Mouse (Mus musculus): Measurements from ENCODE around the gene Higd1a.

Gene Higd1a

GRCm38 (mm10) chr9:121858153-121858488 lies at the start of gene Higd1a:
Gene Higd1a (minus strand): TSS chr9:121858362.
- no peak for DNase-seq

- DNase-seq = peak in 1 of 2 experiments; percentile 0
These were observed 49.4 kb upstream of the Higd1a start for GRCm38 (mm10) chr9:121907356-121908070.

- DNase-seq = peak in 1 of 2 experiments; percentile 0
These were observed 48.3 kb upstream of the Higd1a start for GRCm38 (mm10) chr9:121906456-121906855.

- DNase-seq = no peak
These were observed 47.5 kb upstream of the Higd1a start for GRCm38 (mm10) chr9:121905556-121906185.

GRCm38 (mm10) chr9:121904946-121905345 lies 46.8 kb upstream of the Higd1a start:
- DNase-seq = no peak

GRCm38 (mm10) chr9:121904319-121904718 lies 46.2 kb upstream of the Higd1a start:
- DNase-seq = no peak

GRCm38 (mm10) chr9:121903476-121904305 lies 45.5 kb upstream of the Higd1a start:
- peak in 1 of 2 experiments; percentile 1 for DNase-seq

- DNase-seq = peak in 1 of 2 experiments; percentile 2
These were observed 43.8 kb upstream of the Higd1a start for GRCm38 (mm10) chr9:121901710-121902700.

- peak in 1 of 2 experiments; percentile 1 for DNase-seq
These were observed 42.2 kb upstream of the Higd1a start for GRCm38 (mm10) chr9:121900282-121900855.

- DNase-seq = peak in 1 of 2 experiments; percentile 0
These were observed 41.1 kb upstream of the Higd1a start for GRCm38 (mm10) chr9:121899306-121899705.

GRCm38 (mm10) chr9:121898245-121898644 lies 40.1 kb upstream of the Higd1a start, which contains the start of gene Ackr2:
Gene Ackr2 (plus strand): TSS chr9:121898355.
- DNase-seq = peak in 1 of 2 experiments; percentile 2

GRCm38 (mm10) chr9:121896820-121897219 lies 38.7 kb upstream of the Higd1a start:
- no peak for DNase-seq

GRCm38 (mm10) chr9:121895392-121895993 lies 37.3 kb upstream of the Higd1a start:
- DNase-seq = no peak

- no peak for DNase-seq
These were observed 36.3 kb upstream of the Higd1a start for GRCm38 (mm10) chr9:121894447-121894846.

GRCm38 (mm10) chr9:121892057-121892687 lies 34.0 kb upstream of the Higd1a start:
- DNase-seq = no peak

- DNase-seq = no peak
These were observed 33.1 kb upstream of the Higd1a start for GRCm38 (mm10) chr9:121891301-121891700.

GRCm38 (mm10) chr9:121890441-121890941 lies 32.3 kb upstream of the Higd1a start:
- peak; percentile 36 to 55 for DNase-seq

GRCm38 (mm10) chr9:121889927-121890440 lies 31.8 kb upstream of the Higd1a start:
- DNase-seq = no peak

GRCm38 (mm10) chr9:121882015-121882457 lies 23.9 kb upstream of the Higd1a start:
- no peak for DNase-seq

GRCm38 (mm10) chr9:121881301-121881700 lies 23.1 kb upstream of the Higd1a start:
- peak in 1 of 2 experiments; percentile 24 for DNase-seq
